Mouse (Mus musculus): ENCODE measurements at regions not wholly inside any gene's neighbourhood (a gene's known extent, or its start where the extent isn't known, plus 50 kb on each side); places are given as distances from the start of the nearest gene placed in this dataset.

GRCm38 (mm10) chr8:26283957-26284356, 164.6 kb downstream of the Gm45692 start:
- no peak for DNase-seq (ENCODE audit: low read depth, low spot score)

GRCm38 (mm10) chr8:26287665-26288064, 168.3 kb downstream of the Gm45692 start:
- DNase-seq (ENCODE audit: low read depth, low spot score): no peak

- no peak for DNase-seq (ENCODE audit: low read depth, low spot score)
These were observed 168.8 kb downstream of the Gm45692 start for GRCm38 (mm10) chr8:26288163-26288562.

- DNase-seq (ENCODE audit: low read depth, low spot score): no peak
These were observed 178.9 kb downstream of the Gm45692 start for GRCm38 (mm10) chr8:26298066-26298804.

GRCm38 (mm10) chr8:26300246-26300645, 180.9 kb downstream of the Gm45692 start:
- no peak for DNase-seq (ENCODE audit: low read depth, low spot score)

GRCm38 (mm10) chr8:26301961-26302360, 182.6 kb downstream of the Gm45692 start:
- no peak for DNase-seq (ENCODE audit: low read depth, low spot score)

- DNase-seq (ENCODE audit: low read depth, low spot score): no peak
These were observed 185.2 kb downstream of the Gm45692 start for GRCm38 (mm10) chr8:26304566-26304965.

- no peak for DNase-seq (ENCODE audit: low read depth, low spot score)
These were observed 185.9 kb downstream of the Gm45692 start for GRCm38 (mm10) chr8:26305061-26305879.

- no peak for DNase-seq (ENCODE audit: low read depth, low spot score)
These were observed 188.8 kb downstream of the Gm45692 start for GRCm38 (mm10) chr8:26308121-26308641.

GRCm38 (mm10) chr8:26309764-26310163, 190.4 kb downstream of the Gm45692 start:
- DNase-seq (ENCODE audit: low read depth, low spot score): no peak

- DNase-seq (ENCODE audit: low read depth, low spot score): no peak
These were observed 204.4 kb downstream of the Gm45692 start for GRCm38 (mm10) chr8:26323606-26324350.

GRCm38 (mm10) chr8:26324606-26325005, 205.3 kb downstream of the Gm45692 start:
- DNase-seq (ENCODE audit: low read depth, low spot score): no peak

GRCm38 (mm10) chr8:26329813-26330212, 210.5 kb downstream of the Gm45692 start:
- DNase-seq (ENCODE audit: low read depth, low spot score): no peak

GRCm38 (mm10) chr8:26336906-26337650, 217.7 kb downstream of the Gm45692 start:
- DNase-seq (ENCODE audit: low read depth, low spot score): no peak

- DNase-seq (ENCODE audit: low read depth, low spot score): peak; percentile 76
These were observed 225.7 kb downstream of the Gm45692 start for GRCm38 (mm10) chr8:26345078-26345477.

- DNase-seq (ENCODE audit: low read depth, low spot score): no peak
These were observed 229.9 kb downstream of the Gm45692 start for GRCm38 (mm10) chr8:26349231-26349630.

- no peak for DNase-seq (ENCODE audit: low read depth, low spot score)
These were observed 230.5 kb downstream of the Gm45692 start for GRCm38 (mm10) chr8:26349854-26350253.

- no peak for DNase-seq (ENCODE audit: low read depth, low spot score)
These were observed 231.3 kb downstream of the Gm45692 start for GRCm38 (mm10) chr8:26350616-26351015.

- no peak for DNase-seq (ENCODE audit: low read depth, low spot score)
These were observed 232.6 kb downstream of the Gm45692 start for GRCm38 (mm10) chr8:26351643-26352540.

- no peak for DNase-seq (ENCODE audit: low read depth, low spot score)
These were observed 233.2 kb downstream of the Gm45692 start for GRCm38 (mm10) chr8:26352541-26353010.

Measured in CD4-positive, CD25-positive, alpha-beta regulatory T cell, adult 2 months (primary cell).